Mouse (Mus musculus) cortical plate, adult 2 months (tissue): ENCODE data around the gene Dkkl1.

Source experiments
- CTCF ChIP-seq: fragments of 200-500 bp; IDR thresholded peaks from 2 replicates; pipeline ENCODE4 v1.5.1; 2011; ENCODE audit warnings: mild to moderate bottlenecking, control low read depth, low read length; ENCODE audit not compliant: insufficient read depth; ENCODE audit errors: extremely low read depth
- POLR2A ChIP-seq: fragments of 200-500 bp; IDR thresholded peaks from 2 replicates; pipeline ENCODE4 v1.6.1; 2011; ENCODE audit warnings: mild to moderate bottlenecking, low read length, control low read depth; ENCODE audit not compliant: insufficient read depth; ENCODE audit errors: extremely low read depth

DNA sequence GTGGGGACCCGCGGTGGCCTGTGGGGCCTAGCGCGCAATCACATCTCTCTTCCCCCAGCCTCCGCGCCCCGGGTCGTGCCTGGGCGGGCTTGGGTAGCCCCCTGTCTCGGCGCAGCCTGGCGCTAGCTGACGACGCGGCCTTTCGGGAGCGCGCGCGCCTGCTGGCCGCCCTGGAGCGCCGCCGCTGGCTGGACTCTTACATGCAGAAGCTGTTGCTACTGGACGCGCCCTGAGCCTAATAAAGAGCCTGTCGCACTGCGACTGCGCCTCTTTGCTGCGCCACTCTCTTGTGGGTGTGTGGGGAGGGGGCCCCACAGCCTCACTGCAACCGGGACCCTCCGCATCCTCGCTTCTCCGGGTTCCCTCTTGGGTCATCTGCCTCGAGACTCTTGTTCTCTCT lies 30.4 kb downstream of the Dkkl1 start:
- TF ChIP-seq CTCF (no peak), POLR2A (no peak)
